Mouse (Mus musculus) kidney, adult 8-10 months (tissue): Measurements from ENCODE around the gene Fbxl14.
"Not testable (repeated sequence)": the region's sequence is repeated elsewhere in the genome, so short reads cannot be mapped to it uniquely, and the experiment has no call there.

Experiments used
- DNase-seq, 2 experiments: peaks; one replicate each; pipeline ENCODE4 v3.0.0; 2022

Fbxl14 gene

GRCm38 (mm10) chr6:119472135-119472534 lies 7.3 kb upstream of the Fbxl14 start:
- DNase-seq: peak; percentile 60 to 68

- DNase-seq: no peak
These were observed 6.8 kb upstream of the Fbxl14 start for GRCm38 (mm10) chr6:119472705-119473104.

- no peak for DNase-seq
These were observed 6.0 kb upstream of the Fbxl14 start for GRCm38 (mm10) chr6:119473446-119473845.

- no peak for DNase-seq
These were observed 5.5 kb upstream of the Fbxl14 start for GRCm38 (mm10) chr6:119473992-119474391.

GRCm38 (mm10) chr6:119475988-119476387 lies 3.5 kb upstream of the Fbxl14 start:
- no peak for DNase-seq

GRCm38 (mm10) chr6:119477686-119478310 lies 1.7 kb upstream of the Fbxl14 start:
- DNase-seq: no peak

GRCm38 (mm10) chr6:119478560-119479342 lies 717 bp upstream of the Fbxl14 start:
- DNase-seq: peak; percentile 76 to 82

GRCm38 (mm10) chr6:119479876-119480705 lies 623 bp downstream of the Fbxl14 start:
- peak; percentile 45 to 62 for DNase-seq

GRCm38 (mm10) chr6:119480706-119481331 lies 1.4 kb downstream of the Fbxl14 start:
- DNase-seq: peak in 1 of 2 experiments; percentile 25

- not testable (repeated sequence) for DNase-seq
These were observed 2.4 kb downstream of the Fbxl14 start for GRCm38 (mm10) chr6:119481741-119482390.

GRCm38 (mm10) chr6:119482958-119483600 lies 3.6 kb downstream of the Fbxl14 start:
- DNase-seq: peak in 1 of 2 experiments; percentile 31

- DNase-seq: no peak
These were observed 6.0 kb downstream of the Fbxl14 start for GRCm38 (mm10) chr6:119485486-119485885.

GRCm38 (mm10) chr6:119486381-119487084 lies 7.1 kb downstream of the Fbxl14 start:
- no peak for DNase-seq

- no peak for DNase-seq
These were observed 7.6 kb downstream of the Fbxl14 start for GRCm38 (mm10) chr6:119487085-119487458.

- DNase-seq: no peak
These were observed 8.2 kb downstream of the Fbxl14 start for GRCm38 (mm10) chr6:119487619-119488018.

- no peak for DNase-seq
These were observed 10.3 kb downstream of the Fbxl14 start for GRCm38 (mm10) chr6:119489765-119490164.

- no peak for DNase-seq
These were observed 11.1 kb downstream of the Fbxl14 start for GRCm38 (mm10) chr6:119490549-119490948.

- DNase-seq: no peak
These were observed 11.5 kb downstream of the Fbxl14 start for GRCm38 (mm10) chr6:119491006-119491405.

GRCm38 (mm10) chr6:119491997-119492629 lies 12.6 kb downstream of the Fbxl14 start:
- no peak for DNase-seq

GRCm38 (mm10) chr6:119492630-119493014 lies 13.2 kb downstream of the Fbxl14 start:
- DNase-seq: no peak

- peak; percentile 68 to 73 for DNase-seq
These were observed 19.8 kb downstream of the Fbxl14 start for GRCm38 (mm10) chr6:119499271-119499670.
